Mouse (Mus musculus): ENCODE measurements at regions not wholly inside any gene's neighbourhood (a gene's known extent, or its start where the extent isn't known, plus 50 kb on each side); places are given as distances from the start of the nearest gene placed in this dataset.

DNA sequence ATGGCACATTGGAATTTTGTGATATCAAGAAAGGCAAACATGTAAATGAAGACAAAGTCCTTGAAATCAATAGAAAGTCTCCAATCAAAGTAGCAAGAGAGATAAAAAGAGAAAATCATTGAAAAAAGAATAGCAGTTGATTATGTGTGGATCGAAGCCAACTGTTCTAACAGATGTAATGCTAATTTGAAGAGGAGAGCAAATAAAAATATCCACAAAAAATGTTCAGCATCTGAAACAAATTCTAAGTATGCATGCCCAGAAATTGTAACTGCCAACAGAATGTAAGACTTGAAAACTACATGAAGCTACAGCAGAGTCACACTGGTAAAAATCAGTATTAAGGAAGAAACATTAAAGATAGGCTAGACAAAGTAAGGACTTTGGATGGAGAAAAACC is 587.2 kb upstream of the Galntl6 start:
- DNase-seq: no peak

DNA sequence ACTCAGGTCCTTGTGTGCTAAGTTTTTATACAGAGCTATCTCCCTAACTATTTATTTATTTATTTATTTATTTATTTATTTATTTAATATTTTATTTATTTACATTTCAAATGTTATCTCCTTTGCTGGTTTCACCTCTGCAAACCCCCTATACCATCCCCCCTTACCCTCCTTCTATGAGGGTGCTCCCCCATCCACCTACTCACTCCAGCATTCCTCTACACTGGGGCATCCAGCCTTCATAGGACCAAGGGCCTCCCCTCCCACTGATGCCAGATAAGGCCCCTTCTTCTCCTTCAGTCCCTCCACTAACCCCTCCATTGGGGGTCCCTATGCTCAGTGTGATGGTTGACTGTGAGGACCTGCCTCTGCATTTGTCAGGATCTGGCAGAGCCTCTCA is 579.0 kb upstream of the Galntl6 start:
- DNase-seq: no peak

DNA sequence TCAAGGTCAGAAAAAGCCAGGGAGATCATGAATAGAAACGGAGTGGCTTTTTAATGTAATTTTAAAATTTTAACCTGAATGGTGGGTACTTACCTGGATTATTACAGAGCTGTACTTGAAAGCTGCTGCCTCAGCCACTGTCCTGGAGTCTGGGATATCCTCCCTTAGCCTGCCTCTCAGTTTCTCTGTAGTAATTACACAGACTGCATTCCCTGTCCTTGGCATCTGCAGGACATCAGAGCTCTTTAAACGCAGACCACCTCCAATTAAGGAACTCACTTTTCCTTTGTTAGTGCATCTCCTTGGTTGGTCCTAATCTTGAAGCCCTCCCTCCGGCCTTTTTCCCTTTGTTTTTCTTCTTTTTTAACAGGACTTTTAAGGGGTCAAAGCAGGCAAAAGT is 565.8 kb upstream of the Galntl6 start:
- no peak for DNase-seq

DNA sequence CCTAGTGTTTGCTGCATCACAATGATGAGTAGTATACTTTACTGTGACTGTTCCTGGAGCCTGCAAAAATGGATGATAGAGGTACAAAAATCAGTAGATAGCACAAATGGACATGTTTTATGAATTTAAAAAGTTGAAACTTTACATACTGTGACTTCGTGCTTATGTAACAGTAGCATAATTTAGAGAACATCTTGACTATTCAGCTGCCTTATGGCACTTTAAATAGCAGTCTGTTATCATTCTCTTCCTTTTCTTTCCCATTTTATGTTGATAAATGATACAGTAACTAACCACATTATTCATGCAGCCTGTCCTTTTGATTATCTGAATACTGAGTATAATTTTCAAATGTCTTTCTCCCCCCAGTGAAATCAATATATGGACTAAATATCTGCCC is 561.8 kb upstream of the Galntl6 start:
- DNase-seq: no peak

DNA sequence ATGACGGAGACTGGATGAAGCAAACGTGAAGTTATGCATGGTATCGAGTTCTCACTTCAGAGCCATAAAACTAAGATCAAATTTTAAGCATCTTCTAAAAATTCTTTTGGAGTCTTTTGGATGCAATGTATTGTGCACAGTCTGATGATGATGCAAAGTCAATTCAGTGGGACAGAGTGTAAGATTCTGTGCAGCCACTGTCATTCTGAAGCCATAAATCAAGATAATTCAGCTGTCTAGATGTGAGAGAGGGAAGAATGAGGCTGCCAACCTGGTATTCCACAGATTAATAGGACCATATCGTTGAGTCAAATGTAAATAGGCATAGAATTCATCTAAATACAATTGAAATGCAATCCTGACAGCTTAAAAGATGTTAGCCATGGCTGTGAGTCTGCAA is 536.2 kb upstream of the Galntl6 start:
- no peak for DNase-seq

DNA sequence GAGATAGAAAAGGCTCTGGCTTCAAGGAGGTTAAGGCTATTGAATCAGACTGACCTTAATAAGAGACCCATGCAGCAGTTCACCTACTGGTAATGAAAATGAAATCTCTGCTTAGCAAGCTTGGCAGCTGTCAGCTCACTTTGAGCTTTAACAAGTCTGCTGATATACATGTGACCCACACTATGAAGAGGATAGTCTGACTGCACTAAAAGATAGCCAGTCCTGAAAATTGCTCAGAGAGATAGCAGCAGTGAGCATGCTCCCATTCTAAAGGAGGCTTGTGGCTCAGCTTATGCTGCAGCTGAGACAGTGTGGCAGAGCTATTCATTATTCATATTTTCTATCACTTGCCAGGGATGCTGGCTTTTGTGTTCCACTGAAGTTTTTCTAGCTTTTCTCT is 491.2 kb upstream of the Galntl6 start:
- no peak for DNase-seq

DNA sequence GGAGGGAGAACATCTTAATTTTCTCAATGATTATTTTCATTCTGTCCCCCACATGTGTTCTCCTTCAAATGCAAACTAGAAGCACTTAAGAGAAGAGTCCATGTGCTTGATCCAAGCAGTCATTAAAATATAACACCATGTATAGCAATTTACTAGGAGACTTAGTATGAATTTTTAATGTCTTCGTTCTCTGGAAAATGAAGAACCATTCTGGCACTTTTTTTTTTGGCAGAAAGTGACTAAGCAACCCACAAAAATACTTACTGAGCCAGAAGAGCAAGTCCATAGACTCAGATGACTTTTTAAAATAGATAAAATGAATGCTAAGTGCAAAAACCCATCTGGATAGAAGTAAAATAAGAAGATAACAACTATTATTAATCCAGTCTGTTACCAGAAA is 477.3 kb upstream of the Galntl6 start:
- no peak for DNase-seq

DNA sequence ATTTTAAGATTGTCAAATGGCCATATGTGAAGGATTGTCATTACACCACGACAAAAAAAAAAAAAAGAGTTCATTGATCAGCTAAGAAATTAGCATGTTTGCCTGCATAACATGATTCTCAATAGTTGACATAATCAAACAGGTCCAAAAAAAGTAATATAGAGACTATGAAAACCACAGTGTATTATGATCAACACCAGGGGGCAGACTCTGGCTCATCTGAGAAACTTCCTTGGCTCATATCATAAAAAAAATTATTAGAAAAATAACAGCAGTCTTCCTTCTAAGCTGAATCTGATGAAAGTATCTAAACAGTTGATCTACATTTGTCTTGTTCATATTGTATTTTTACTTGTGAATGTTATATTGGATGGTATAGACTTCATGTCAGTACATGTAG is 472.3 kb upstream of the Galntl6 start:
- no peak for DNase-seq

DNA sequence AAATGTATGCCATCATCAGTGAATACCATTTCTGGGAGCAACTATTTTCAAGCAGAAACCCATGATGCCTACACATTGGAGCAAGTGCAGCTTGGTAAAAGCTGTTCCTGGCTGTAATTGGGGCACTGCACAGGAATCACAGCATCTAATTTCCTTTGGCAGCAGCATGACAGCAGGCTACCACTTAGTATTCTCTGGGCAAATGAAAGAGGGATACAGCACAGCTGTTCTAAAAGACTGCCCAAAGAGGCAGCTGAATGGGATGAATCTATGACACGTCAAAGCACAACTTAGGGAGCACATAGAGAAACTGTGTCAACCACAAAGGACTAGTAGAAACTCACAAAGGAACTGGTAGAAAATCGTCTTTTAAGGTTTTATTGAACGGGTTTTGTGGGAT is 440.5 kb upstream of the Galntl6 start:
- peak; percentile 1 for DNase-seq

DNA sequence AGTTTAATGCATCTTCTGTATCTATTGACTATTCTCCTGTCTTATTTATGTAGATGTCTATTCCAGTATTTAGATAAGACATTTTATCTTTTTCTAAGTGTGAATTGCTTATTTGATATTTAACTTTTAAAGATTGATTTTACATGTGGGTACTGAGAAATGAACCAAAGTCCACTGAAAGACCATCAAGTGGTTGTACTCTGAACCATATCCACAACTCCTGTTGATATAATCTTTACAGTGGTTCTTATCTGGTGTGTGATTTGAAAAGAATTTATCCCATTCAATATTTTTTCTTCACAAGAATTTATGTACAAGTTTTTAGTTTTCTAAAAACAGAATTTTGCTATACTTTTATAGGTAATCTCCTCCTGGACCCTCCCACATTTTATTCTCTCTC is 422.6 kb upstream of the Galntl6 start:
- no peak for DNase-seq
